Mouse (Mus musculus) ovary, postnatal 36 days (tissue): Measurements from ENCODE around the gene Mtg2.

Source experiments
- DNase-seq: peaks from one replicate; pipeline ENCODE4 v3.0.0; 2022; ENCODE audit warnings: low spot score, mixed read lengths

The Mtg2 gene

DNA sequence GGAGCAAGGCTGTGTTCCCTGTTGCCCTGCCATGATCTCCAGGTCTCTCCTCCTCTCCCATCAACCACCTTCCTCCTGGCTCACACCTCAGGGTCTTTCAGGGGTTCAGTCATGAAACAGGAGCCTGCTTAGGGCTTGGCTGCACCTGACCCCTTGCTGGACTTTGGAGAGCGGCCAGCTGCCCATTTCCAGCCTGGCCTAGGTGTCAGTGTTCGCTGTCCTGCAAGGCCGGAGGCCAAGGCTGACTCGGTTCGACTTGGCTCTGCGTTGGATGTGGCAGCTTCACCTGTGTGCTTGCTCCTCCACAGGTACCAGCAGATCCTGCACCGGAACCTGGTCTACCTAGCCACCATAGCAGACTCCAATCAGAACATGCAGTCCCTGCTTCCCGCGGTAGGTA is 17.4 kb upstream of the Mtg2 start:
- DNase-seq: no peak

DNA sequence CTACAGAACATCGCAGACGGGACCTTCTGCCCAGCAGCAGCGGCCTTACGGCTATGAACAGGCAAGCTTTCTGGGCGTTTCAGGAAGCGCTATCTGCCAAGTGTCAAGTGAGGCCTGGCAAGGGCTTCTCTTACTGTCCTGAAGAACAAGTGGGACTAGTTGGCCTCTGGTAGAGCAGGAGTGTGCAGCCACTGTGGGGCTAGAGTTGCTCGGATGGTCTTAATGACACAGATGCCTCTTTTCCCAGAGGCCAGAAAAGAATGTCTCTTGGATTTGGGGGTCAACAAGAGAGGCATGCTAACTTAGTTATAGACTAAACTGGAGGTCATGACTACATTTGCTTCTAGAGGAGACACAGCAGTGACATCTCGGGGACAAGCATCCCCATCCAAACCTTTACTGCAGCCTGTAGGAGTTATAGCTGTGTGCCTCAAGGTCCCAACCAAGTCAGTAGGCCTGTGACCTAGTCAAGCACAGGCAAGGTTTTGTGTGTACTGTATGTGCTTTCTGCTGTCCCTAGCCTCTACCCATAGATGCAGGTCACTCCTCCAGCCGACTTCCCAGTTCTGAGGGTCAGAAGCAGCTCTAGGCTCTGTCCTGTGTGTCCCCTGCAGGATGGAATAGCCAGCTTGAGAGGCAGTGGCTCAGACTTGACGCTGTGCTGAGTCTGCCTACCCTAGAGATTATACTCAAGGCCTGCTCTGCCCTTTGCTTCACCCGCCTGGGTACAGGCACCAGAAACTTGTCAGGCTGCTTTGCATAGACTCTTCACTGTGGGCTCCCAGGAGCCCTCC is 6.9 kb upstream of the Mtg2 start:
- no peak for DNase-seq

DNA sequence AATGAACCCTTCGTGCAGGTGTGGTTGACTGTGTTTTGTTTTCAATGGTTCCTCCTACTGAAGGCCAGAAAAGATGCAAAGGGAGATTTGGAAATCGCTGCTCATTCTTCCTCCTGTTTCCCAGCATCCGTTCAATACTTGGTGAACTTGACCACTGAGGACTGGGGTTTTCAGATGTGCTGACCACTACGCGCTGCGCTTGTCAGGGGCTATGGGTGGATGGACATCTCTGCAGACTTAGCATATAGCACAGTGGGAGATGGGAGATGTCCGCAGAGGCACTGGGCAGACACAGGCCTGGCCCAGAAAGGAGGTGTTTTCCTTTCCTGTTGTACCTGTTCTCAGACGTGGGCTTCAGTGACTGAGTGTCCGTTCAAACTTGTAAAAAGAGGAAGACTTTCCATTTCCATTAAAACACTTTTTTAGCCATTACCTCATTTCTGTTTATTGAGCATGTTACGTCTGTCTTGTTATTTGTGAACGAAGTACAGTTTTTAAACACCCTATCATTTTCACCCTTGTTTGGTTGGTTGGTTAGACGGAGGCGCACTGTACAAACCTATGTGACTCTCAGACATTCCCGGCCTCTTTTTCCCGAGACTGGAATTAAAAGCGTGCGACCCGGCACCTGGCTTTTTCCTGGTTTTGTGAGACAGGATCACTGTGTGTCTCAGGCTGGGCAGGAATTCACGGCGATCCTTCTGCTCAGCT is 463 bp upstream of the Mtg2 start:
- DNase-seq: no peak

DNA sequence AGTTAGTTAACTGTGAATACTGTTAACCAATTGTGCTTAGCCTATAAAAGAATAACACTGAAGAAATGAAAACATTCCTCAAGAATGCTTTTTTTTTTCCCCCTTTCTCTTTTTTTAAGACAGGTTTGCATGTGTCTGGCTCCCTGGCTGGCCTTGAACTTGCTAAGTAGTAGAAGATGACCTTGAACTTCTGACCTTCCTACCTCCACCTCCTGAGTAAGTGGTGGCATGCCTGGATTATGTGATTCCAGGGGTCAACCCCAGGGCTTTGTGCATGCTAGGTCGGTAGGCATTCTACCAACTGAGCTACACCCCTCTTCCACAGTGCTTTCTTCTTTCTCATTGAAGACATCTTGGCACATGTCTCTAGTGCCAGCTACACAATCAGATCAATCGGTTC is 1.3 kb downstream of the Mtg2 start:
- DNase-seq: no peak

DNA sequence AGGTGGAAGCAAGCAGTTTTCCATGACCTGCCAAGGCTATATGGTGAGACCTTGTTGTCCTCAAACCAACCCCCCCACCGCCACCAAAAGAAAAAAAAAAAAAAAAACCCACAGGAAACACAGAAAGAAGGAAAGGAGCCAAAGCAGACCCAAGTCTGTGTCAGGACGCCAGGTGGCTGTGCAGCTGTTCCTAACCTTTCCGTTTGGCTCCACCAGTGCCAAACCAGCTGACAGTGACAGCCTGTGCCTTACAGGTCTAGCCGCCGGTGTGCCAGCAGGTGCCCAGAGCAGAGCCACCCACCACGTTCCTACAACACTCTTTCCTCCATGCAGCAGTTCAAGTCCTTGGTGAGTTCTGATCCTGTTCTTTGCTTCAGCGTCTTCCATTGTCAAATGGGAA is 2.5 kb downstream of the Mtg2 start:
- no peak for DNase-seq

DNA sequence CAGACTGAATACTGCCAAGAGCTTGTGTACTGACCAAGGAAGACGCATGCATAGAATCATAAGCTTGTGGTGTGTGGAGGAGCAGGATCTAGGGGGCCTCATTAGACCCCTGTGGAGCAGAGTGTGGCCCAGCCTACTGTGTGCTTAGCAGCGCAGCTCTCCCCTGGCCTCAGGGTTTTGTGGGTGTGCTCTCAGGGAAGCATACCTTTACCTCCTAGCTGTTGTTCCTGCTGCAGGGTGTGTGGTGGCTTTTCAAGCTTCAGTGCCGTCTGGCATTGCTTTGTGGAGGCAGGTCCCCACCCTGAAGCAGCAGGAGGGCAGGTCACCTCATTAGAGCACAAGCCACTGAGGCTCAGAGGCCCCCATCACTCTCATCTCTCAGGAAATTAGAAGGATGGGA is 7.2 kb downstream of the Mtg2 start:
- no peak for DNase-seq

DNA sequence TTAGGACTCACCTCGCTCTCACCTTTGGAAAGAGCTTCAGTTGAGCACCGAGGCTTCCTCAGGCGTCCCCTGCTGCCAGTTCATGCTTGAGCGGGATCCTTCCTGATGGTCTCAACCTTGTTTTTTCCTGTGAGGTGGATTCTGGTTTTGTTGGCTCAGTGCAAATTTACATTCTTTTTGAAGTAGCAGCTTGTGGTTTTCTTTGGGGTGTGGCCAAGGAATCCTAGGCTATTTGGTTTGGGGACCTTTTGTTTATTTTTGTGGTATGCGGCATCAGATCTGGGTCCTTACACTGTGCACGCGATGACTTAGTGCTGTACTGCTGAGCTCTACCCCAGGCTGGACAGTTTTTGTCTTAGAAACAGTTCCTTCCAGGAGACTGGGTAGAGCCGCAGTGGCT is 10.3 kb downstream of the Mtg2 start:
- no peak for DNase-seq

DNA sequence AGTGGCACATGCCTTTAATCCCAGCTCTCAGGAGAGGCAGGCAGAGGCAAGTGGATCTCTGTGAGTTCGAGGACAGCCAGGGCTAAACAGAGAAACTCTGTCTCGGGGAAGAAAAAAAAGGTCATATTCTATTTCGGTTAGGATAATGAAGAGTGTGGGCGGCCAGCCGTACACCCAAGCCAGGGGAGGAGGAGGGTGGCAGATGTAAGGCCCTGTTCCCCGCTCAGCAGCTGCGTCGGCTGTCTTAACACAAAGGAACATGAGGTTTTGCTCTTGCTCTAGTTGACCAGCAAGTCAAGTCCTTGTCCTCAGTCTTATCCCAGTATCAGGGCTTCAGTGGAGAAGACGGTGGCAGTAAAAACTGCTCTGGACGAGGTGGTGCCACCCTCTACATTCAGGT is 12.7 kb downstream of the Mtg2 start:
- no peak for DNase-seq

DNA sequence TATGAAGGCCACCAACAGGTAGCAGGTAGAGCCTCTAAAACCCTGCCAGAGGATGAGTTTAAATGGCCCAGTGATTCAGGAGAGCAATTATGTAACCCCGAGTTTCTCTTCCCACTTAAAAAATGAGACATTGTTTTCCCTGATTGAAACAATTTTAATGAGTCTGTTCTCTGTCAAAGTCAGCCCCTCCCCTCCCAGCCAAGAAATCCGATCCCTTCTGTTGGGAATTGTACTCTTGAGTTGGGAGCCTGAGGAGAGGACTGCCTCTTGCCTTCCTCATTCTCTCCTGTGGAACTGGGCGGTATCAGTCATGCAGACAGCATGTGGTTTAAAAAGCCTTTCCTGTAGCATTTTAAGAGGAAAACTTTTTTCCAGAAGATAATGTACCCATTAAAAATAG is 14.2 kb downstream of the Mtg2 start:
- DNase-seq: no peak

DNA sequence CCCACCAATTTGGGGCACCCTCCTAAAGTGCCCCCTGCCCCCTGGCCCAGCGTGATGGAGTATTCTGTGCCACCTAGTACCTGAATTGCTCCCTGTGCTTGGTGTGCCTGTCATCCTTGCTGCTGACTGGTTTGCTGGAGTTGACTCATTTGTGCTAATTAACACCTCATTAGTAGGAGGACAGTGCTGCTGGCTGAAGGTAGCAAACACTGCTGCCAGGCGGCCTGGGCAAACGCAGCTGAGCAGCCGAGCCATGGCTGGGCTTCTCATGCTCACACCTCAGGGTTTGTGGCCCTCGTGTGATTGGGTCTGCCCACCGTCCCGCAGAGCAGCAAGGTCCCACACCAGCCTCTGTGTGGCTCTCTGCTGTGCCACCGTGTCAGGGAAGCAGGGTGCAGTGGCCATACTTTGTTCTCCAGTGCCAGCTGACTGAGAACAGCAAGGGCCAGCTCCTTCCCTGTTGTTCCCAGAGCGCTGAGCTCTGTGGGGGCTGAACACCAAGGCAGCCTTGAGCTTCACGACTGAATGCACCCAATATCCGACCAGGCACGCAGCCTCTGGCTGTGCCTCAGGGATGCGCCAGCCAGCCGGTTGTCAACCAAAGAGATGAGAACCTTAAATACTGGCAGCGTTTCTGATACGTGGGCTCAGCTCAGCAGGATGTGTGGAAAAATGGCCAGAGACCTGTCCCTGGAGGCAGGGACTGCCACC is 15.7 kb downstream of the Mtg2 start:
- no peak for DNase-seq

DNA sequence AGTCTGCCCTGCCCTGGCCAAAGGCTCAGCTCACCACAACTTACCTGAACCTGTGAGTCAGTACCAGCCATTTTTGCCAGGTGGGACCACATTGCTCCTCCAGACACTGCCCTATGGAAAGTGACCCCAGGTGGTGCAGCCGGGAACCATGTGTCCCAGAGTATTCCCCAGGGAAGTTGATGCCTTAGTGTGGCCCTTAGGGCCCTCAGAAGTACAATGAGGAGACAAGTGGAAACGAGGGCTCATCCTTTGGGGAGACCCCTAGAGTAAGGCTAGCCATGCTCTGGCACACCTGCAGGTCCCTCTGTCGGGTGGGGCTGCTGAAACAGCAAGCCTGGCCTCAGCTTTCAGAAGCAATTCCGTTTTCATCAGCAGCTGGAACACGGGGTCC is 16.2 kb downstream of the Mtg2 start:
- no peak for DNase-seq

DNA sequence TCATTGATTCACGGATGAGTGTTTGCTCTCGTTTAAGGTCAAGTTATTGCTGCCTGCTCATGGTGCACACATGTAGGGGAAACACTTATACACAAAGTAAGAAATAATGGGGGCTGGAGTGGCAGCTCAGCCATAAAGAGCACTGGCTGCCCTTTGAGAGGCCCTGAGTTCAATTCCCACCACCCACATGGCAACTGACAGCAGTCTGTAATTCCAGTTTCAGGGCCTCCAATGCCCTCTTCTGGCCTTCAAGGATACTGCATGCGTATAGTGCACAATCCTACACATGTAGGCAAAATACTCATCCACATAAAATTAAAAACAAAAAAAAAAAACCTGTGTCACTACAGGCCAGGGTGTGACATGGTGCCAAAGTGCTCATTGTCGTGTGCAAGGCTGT is 17.1 kb downstream of the Mtg2 start:
- no peak for DNase-seq

DNA sequence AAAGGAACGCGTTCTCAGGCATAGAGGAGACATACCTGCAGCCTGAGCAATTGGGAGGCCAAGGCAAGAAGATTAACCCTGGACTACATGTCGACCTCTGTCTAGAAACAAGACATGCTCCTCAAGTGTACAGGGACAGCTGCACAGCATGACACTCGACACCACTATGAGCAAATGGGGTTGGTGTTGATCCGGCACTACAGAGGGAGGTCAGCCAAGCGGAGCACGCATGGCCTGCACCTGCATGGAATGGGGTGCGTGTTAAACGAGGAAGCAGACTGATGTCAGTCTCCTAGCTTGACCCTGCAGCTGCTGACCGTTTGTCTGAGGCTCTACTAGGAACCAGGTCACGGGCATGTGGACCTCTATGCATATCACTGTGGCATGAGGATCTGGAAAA is 19.9 kb downstream of the Mtg2 start:
- no peak for DNase-seq

DNA sequence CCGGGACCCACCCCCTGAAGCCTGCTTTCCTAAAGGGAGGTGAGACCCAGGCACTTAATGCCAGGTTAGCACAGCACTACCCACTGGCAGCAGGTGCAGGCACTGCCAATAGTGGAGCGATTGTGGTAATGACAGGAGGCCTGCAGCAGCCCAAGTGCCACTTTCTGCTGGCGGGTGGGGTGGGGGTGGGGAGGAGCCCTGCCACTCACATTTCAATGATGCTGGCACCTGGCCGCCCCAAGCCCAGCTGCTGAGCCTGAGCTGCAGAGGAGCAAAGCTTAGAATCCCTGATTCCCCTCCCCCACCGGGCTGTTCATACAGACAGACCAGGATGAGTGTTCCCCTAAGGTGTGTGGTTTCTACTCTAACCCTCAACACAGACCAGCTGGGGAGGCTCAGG is 25.3 kb downstream of the Mtg2 start:
- DNase-seq: no peak

DNA sequence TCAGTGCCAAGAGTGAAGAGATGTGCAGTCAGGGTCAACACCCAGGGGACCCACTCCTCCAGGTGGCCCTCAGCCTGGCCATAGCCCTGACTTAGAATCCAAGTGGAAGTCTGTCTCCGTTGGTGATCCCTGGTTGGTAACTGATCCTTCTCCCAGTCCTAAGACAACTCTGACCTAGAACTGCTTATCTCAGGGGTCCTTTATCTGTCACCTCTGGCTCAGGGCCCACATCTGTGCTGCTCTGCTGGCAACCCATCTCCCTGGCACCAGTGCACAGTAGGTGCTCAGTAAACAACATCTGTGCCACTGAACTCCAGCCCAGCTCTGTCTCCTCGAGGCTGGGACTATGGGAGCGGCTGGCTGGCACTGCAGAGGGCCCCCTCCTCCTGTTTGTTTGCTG is 27.2 kb downstream of the Mtg2 start:
- DNase-seq: no peak

DNA sequence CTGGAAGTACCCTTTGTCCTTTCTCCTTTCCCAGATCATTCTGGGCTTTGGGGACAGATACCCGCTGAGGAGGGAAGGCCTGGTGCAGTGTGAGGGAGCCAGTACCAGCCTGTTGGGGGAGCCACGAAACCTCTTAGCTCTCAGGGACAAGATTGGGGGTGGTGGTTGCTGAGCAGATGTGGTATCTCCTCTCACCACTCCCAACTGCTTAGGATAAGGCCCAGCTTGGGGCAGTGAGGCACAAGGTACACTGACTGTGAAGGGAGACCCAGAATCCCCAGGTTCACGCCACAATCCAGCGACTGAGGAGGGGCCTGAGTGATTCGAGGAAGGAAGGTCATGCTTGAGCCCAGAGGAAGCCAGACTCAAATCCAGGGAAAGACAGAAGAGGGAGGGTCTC is 27.8 kb downstream of the Mtg2 start:
- no peak for DNase-seq

DNA sequence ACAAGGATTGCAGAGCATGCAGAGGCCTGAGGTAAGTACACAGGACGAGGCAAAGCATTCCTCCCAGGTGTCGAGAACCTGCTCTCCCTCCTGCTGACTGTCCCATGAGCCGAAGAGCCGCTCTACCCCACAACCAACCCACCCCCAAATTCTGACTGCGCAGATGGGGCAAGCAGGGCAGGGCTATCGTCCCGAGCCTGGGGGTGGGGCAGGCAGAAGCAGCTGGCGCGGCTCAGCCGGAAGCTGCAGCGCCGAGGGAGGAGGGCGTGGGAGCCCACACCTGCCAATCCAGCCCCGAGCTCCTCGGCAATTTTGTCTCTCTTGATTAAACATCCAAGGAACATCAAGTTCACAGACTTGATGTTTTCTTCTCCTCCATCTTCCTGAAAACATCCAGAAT is 29.1 kb downstream of the Mtg2 start:
- no peak for DNase-seq

DNA sequence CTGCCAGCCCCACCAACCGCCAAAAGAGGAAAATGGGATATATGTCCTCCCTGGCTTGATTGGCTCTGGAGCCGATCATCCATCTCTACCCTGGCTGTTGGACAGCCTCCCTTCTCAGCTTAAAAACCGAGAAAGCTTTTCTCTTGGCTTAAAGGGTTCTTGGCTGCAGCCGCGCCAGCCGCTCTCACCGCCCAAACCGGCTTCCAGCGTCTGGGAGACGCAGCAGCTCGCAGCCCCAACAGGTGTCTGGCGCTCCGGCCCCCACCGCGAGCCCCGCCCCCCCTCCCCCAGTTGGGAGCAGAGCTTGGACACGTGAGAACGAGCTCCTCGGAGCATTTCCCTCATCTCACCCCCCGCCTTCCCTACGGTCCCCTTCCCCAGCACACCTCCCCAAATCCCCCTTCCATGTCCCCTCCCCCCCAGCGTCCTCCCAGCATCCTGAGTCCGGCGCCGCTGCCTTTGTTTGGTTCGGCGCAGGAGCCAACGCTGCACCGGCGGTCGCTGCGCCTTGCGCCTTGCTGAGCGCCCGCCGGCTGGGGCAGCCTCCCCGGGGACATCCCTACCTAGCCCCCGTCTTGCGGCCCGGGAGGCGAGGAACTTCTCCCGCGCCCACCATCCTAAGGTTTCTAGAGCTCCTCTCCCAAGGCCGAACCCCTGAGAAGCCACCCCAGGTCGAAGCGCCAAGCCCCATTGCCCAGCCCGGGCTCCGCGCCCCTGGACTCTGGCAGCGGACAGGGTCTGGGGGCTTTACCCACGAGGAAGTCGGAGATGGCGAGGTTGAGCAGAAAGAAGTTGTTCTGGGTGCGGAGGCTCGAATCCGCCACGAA is 33.0 kb downstream of the Mtg2 start:
- no peak for DNase-seq

DNA sequence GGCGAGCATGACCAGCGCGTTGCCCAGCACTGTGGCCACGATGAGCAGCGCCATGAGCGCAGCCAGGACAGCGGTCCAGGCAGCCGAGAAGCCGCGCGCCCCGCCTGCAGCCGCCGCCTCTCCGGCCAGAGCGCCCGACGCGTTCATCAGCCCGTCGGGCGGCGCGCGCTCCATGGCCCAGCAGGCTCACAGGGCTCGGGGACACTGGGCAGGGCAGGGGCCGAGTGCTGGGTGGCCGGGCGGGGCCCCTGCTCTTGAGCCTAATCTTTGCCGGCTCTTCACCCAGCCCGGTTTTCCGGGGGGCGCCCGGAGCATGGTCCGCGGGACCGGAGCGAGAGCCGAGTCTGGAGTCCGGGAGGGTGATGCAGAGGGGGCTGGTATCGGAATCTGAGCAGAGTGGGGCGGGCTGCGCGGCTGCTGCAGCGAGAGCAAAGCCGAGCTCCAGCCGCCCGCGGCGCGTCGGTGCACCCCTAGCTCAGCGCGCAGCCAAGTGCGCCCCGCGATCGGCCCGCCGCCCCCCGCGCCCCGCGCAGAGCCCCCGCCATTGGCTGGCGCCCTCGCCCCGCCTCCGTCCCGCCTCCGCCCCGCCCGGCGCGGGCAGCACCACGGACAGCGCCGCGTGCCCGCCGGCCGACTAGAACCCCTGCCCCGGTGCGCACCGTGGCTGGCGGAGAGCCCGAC is 33.7 kb downstream of the Mtg2 start, which contains the start of gene Hrh3:
Gene Hrh3, minus strand, starts transcription at position 511 of the 681 bp plus-strand sequence.
- peak; percentile 91 for DNase-seq

DNA sequence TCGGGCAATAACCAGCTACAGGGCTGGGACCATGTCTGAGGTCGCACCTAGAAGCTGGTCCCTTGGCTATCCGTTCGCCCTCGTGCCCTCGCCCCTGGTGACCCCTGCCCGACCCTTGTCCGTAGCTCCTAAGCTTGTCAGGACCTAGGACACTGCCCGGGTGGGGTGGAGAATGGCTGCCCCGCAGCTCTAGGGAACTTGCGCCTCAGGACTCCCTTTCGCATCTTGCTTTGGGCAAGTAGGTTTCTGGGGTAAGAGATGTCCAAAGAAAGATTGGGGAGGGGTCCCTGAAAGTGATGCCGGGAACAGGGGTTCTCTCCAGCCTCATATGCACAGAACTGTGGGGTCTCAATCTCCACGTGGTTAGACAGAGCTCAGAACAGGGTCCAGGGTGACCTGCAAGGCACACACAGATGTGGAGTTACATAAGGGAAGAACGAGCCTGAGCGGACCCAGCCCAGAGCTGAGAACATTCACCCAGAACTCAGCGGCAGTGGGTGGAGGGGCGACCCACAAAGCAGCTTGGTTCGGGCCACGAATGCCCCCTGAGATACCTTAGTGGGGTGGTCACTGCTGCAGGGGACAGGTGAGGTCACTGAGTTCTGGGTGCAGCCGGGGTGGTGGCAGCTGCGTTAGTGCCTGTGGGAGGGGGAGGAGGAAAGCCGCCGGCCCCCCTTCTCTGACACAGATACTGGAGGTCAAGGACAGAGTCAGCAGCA is 34.4 kb downstream of the Mtg2 start:
- no peak for DNase-seq
